Mouse (Mus musculus) lung, adult 2 months (tissue): Measurements from ENCODE around the gene Grin2a. TPM values are rescaled to one million over a fixed set of nuclear protein-coding genes. Genes with fewer than 3 reads are reported as not detected.

ENCODE experiments used
- DNase-seq: peaks from one replicate; pipeline ENCODE4 v3.0.0; 2022
- H3K4me1 ChIP-seq: fragments of 200-500 bp; 2 replicates; pipeline ENCODE4 v1.6.1; 2011; ENCODE audit warnings: low read length; ENCODE audit not compliant: control insufficient read depth, insufficient read depth
- H3K4me3 ChIP-seq: fragments of 200-500 bp; replicated peaks from 2 replicates; pipeline ENCODE3; 2011; ENCODE audit warnings: low read depth, mild to moderate bottlenecking, control low read depth, low read length; ENCODE audit errors: extremely low read depth
- CTCF ChIP-seq: fragments of 200-500 bp; IDR thresholded peaks from 2 replicates; pipeline ENCODE4 v1.5.1; 2011; ENCODE audit warnings: mild to moderate bottlenecking, low read length, control low read depth; ENCODE audit not compliant: insufficient read depth
- POLR2A ChIP-seq: fragments of 200-500 bp; IDR thresholded peaks from 2 replicates; pipeline ENCODE4 v1.6.1; 2011; ENCODE audit warnings: low read depth, mild to moderate bottlenecking, control low read depth, low read length, borderline replicate concordance; ENCODE audit errors: extremely low read depth
- WGBS: fragments of 180-500 bp; shearing (Covaris S2); methylation state at CpG from one replicate; pipeline ENCODE4 v1.1.7; 2018; 5-methylcytosine and 5-hydroxymethylcytosine counted together
- polyA plus RNA-seq: library from polyadenylated mRNA; depleted of rRNA; stranded (reverse); fragments of >200 nt; gene quantifications from 2 replicates; pipeline ENCODE4 v1.2.3, GENCODE M21; 2012

Gene Grin2a
- polyA plus RNA-seq, 1 experiment, result 0.24 TPM

DNA sequence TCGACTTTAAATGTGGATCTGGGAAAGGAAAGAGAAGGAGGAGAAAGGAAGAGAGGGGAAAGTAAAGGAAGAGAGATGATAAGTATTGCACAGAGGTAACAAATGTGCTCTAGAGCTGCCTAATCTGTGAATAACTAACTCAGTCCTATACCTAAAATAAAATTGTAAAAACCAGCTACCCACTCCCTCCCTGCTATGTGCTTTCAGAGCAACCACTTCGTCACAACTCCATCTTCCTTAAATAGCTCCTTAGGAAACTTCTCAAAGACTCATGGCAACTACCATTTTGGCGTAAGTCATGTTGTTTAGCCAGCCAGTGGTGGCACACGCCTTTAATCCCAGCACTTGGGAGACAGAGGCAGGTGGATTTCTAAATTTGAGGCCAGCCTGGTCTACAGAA lies 301.3 kb downstream of the Grin2a start:
- no peak for DNase-seq
- no peak for TF ChIP-seq POLR2A
- no peak for TF ChIP-seq CTCF
- H3K4me3 ChIP-seq, result no peak overlapping the region
- H3K4me1 ChIP-seq, result no peaks in the 10 kb centered on the region
- WGBS, result 60% methylated on average over 4 of the region's 4 CpGs

DNA sequence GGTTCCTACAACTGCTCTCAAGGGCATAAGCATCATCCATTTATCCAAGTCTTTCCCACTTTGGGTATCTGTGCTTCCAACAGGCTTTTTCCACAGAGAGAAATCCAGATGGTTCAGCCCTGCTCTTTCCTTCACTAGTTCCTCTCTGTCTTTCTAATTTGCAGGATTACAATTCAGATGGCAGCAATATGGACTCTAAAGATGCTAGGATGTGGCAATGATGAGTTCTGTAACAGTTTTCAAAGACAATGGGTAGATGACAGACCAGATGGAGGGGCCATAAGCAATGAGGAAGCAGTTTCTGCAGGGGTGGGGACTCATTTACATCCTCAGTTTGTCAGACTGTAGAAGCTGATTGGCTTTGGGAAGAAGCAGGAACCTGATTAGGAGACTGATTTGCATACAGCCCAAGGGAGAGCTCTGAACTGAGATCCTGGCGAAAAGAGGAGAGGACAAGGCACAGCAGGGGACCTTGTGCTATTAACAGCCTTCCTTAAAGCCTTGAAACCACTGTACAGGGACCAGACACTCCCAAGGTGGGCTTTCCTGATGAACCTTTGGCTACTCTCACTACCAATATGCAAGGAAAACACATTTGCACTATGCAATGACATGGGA lies 306.7 kb downstream of the Grin2a start:
- WGBS, result 26% methylated on average over 1 of the region's 1 CpGs
- DNase-seq, result no peak
- H3K4me1 ChIP-seq, result no peaks in the 10 kb centered on the region
- H3K4me3 ChIP-seq, result no peak overlapping the region
- TF ChIP-seq POLR2A, result no peak
- TF ChIP-seq CTCF, result no peak

DNA sequence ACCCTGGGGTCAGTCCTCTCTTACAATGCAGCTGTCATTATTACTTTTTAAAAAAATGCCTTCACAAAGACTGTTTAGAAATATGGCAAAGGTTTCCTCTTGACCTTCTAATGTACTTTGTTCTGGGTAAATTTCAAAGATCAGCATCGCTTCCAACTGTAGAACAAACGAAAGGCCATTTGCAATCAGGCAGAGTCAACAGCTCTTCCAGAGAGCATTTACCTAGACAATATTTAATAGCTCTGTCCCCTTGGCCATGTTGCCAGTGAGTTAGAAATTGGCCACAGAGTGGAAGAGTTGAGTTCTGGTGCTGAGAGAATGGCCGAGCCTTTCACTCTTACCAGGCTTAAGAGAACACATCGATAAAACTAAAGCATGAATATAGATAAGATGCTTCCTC lies 314.8 kb downstream of the Grin2a start:
- no peak overlapping the region for H3K4me3 ChIP-seq
- no peak for TF ChIP-seq POLR2A
- TF ChIP-seq CTCF, result no peak
- 64% methylated on average over 4 of the region's 4 CpGs for WGBS
- no peak for DNase-seq
- H3K4me1 ChIP-seq, result no peaks in the 10 kb centered on the region

DNA sequence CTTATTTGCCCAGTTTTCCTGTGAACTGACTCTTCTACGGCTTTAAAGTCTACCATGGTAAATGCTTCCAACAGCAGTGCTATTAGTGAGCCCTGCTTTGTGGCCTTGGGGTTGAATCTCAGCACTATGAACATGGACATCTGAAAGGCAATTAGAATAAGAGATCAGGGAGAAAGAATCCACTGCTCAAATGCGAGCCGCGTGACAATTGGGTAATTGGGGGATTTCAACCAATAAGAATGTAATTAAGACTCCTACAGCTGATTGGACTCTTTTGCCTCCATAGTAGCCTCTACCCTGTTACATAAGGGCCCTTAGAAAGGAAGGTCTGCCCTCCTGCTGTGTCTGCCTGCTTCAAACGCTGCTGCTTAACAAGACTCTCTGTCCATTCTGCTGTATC lies 315.4 kb downstream of the Grin2a start:
- Histone ChIP-seq H3K4me1 (no peaks in the 10 kb centered on the region), H3K4me3 (no peak overlapping the region)
- DNase-seq, result no peak
- 76% methylated on average over 5 of the region's 5 CpGs for WGBS
- no peak for TF ChIP-seq CTCF
- TF ChIP-seq POLR2A, result no peak

DNA sequence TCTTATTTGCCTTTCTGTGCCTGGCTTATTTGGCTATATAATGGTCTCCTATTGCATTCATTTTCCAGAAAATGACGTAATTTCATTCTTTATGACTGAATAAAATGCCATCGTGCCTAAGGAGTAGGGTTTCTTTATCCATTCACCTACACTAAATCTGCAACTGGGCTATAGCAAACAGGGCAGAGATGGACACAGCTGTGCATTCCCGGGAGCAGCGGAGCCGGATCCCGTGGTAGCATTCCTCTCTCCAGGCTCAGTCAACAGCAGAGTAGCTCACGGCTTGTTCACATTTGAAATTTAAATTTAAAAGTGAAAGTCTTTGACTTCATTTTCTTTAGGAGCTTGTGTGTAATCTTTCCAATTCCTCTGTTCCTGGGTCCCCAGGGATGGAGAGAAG lies 316.6 kb downstream of the Grin2a start:
- TF ChIP-seq POLR2A (no peak), CTCF (no peak)
- no peak overlapping the region for H3K4me3 ChIP-seq
- no peak for DNase-seq
- WGBS, result 74% methylated on average over 7 of the region's 7 CpGs
- H3K4me1 ChIP-seq, result no peaks in the 10 kb centered on the region

DNA sequence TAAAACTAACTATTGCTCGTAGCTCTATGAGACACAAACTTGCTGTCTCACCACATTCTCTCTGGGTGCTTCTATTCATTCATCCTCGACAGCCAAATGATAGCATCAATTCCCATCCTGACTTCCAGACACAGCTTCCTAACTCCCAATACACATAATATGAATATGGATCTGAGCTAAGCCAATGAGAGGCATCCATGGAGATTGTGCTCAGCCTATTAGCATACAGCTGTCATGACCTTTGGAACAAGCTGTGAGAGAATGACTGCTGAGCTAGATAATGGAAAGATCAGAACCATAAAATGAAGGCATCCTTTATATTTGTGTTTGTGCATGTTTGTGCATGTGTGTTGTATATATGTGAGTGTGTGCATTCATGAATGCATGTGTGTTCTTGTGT lies 323.0 kb downstream of the Grin2a start:
- TF ChIP-seq CTCF (no peak), POLR2A (no peak)
- no peaks in the 10 kb centered on the region; the same call in 1 of the 2 replicates for H3K4me1 ChIP-seq
- H3K4me3 ChIP-seq, result no peak overlapping the region
- whole genome bisulfite sequencing, result 44% methylated on average over 2 of the region's 2 CpGs
- DNase-seq, result no peak

DNA sequence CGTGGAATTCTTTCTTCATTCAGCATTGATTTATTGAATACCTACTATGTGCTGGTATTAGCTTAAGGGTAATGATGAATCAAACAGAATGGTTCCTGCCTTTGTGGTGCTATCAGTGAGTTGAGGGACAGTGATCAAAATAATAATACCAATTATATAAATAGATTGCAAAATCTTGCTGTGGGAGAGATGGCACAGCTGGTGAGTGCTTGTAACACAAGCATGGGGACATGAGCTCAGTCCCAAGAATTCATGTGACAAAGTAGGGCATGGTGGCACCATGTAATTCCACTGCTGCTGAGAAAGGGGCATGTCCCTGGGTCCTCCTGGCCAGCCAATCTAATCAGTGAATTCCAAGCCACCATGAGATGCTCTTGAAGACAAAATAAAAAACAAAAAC lies 324.1 kb downstream of the Grin2a start:
- no peak for DNase-seq
- Histone ChIP-seq H3K4me1 (no peaks in the 10 kb centered on the region; the same call in 1 of the 2 replicates), H3K4me3 (no peak overlapping the region)
- WGBS, result 58% methylated on average over 1 of the region's 1 CpGs
- TF ChIP-seq CTCF (no peak), POLR2A (no peak)

DNA sequence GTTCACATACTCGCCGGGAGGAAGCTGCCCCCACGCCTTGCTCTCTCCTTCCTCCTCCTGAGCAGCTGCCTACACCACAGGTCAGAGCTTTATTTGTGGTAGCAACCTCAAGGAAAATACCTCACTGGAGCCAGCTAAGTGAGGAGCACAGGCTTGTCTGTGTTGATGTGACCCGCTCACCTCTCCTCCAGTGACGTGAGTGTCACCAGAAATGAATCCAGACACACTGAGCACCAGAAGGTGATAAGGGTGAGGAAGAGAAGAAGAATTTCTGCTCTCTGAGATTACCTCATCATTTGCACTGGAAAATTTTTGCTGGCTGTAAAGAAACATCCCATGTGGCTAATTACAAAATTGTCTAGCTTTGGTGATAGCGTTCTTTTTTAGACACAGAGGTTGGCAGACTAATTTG lies 324.6 kb downstream of the Grin2a start:
- TF ChIP-seq POLR2A, result no peak
- no peak for TF ChIP-seq CTCF
- 38% methylated on average over 6 of the region's 6 CpGs for WGBS
- no peak overlapping the region for H3K4me3 ChIP-seq
- no peak for DNase-seq
- H3K4me1 ChIP-seq, result no peaks in the 10 kb centered on the region; the same call in 1 of the 2 replicates

DNA sequence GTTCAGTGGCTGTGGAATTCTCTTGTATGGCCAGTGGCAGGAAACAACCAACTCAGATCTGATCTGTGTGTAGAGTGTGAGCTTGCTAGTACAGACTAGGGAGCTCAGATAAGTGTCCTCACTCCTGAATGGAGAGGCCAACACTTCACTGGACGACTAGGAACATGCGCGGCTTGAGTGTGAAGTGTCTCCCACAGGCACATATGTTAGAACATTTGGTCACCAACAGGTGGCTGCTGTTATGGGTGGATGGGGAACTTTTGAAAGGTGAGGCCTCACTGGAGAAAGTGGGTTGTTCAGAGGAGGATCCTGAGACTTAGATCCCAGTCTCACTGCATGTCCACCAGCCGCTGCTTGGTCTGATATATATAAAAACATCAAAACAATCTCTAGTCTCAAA lies 329.5 kb downstream of the Grin2a start:
- no peak for DNase-seq
- Histone ChIP-seq H3K4me3 (no peak overlapping the region), H3K4me1 (peaks cover 2% of the 10 kb centered on the region; the same call in 1 of the 2 replicates)
- 79% methylated on average over 4 of the region's 4 CpGs for WGBS
- TF ChIP-seq CTCF (no peak), POLR2A (no peak)

DNA sequence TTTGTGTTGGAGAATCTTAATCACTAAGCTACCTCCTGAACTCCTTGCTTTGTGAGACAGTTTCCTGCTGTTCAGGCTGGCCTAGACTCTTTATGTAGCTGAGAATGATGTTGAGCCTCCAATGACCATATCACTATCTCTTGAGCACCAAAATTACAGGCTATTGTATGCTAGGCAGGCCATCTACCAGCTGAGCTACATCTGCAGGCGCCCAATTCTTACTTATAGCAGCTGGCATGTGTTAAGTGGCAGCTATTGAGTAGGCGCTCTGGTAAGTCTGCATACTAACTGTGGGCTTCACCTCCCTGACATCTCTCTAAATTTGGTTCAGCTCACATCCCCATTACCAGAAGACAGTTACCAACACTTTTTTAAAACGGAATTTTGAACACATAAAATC lies 331.3 kb downstream of the Grin2a start:
- H3K4me3 ChIP-seq, result no peak overlapping the region
- peaks cover 2% of the 10 kb centered on the region; the same call in 1 of the 2 replicates for H3K4me1 ChIP-seq
- TF ChIP-seq POLR2A, result no peak
- TF ChIP-seq CTCF, result no peak
- 50% methylated on average over 3 of the region's 3 CpGs for WGBS
- DNase-seq, result no peak
